Mouse (Mus musculus): Measurements from ENCODE around the gene Dnaaf5.

Dnaaf5 gene

DNA sequence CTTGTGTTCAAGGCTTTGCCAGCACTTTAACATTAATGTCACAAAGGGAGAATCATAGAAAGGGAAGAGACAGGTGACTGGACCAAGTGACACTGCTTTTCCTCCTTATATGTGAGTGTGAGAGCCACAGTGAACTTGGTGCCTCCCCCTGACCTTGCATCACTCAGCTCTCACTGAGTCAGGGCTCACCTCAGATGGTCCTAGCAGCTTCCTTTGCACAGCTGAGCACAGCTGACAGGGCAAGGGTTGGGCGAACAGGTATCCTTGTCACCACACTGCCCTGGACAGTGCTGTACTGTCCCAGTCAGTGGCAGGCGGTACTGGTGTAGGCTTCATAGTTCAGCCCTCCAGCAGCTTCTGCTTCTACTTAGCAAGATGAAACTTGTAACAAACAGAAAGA, 77.6 kb downstream of the Dnaaf5 start:
- no peak for DNase-seq (ENCODE audit: low read depth, low spot score)

- no peak for DNase-seq (ENCODE audit: low read depth, low spot score)
These were observed 78.3 kb downstream of the Dnaaf5 start for GRCm38 (mm10) chr5:139228318-139228717.

GRCm38 (mm10) chr5:139229716-139230115, 79.7 kb downstream of the Dnaaf5 start:
- DNase-seq (ENCODE audit: low read depth, low spot score) = no peak

DNA sequence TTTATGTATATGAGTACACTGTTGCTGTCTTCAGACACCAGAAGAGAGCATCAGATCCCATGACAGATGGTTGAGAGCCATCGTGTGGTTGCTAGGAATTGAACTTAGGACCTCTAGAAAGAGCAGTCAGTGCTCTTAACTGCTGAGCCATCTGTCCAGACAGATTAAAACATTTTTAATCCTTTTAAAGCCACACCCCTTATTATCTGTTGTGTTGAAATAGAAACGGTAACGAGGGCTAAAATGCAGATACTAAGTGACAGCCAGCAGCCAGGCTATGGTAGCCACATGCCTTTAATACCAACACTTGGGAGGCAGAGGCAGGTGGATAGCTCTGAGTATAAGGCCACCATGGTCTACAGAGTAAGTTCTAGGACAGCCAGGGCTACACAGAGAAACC, 82.1 kb downstream of the Dnaaf5 start:
- DNase-seq (ENCODE audit: low read depth, low spot score) = no peak

DNA sequence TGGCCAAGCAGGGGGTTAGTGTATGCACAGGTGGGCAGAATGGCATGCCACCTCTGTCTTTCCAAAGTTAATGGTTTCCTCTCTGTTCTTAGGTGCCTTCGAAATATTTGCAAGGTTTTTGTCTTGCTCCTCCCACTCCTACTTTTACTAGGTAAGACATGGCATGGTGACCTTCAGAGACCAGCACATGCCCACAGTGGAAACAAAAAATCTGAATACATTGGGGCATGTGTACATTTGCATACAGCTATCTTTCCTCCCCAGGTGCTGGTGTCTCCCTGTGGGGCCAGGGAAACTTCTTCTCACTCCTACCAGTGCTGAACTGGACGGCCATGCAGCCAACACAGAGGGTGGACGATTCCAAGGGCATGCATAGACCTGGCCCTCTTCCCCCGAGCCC, 84.4 kb downstream of the Dnaaf5 start:
- DNase-seq (ENCODE audit: low read depth, low spot score) = no peak

Measured in brain, embryonic 18.5 days (tissue).